Mouse (Mus musculus): ENCODE data around the gene E030030I06Rik. TPM values are rescaled to one million over a fixed set of nuclear protein-coding genes. Genes with fewer than 3 reads are reported as not detected.
A peak's percentile ranks its signal among the peaks of the same experiment; 100 is the strongest.
"Not testable (repeated sequence)": the region's sequence is repeated elsewhere in the genome, so short reads cannot be mapped to it uniquely, and the experiment has no call there.

Gene E030030I06Rik
- polyA plus RNA-seq, 1 experiment from 2014 or later, result 14.8 TPM

- ATAC-seq (ENCODE audit: insufficient number of reproducible peaks, low FRiP score); H3K9ac ChIP-seq; H3K36me3 ChIP-seq; H3K9me3 ChIP-seq (replicated peaks); H3K27ac ChIP-seq (ENCODE audit: poor library complexity, severe bottlenecking): not testable (repeated sequence)
- peak overlapping the region; percentile 40 for H3K4me3 ChIP-seq
- WGBS, result under 1% methylated on average over 55 of the region's 55 CpGs
- peaks cover 39% of the 10 kb centered on the region for H3K27me3 ChIP-seq (replicated peaks)
- peak overlapping the region; percentile 83 for H3K4me2 ChIP-seq
- peaks cover 17% of the 10 kb centered on the region for H3K4me1 ChIP-seq (replicated peaks)
These were observed 2.2 kb upstream of the E030030I06Rik start for GRCm38 (mm10) chr10:22151056-22151862.

- Histone ChIP-seq H3K4me1 (replicated peaks) (peaks cover 17% of the 10 kb centered on the region), H3K36me3 (0 out of 2 replicates have a peak, but pooled peaks cover 4% of the 10 kb centered on the region), H3K4me2 (peak overlapping the region; percentile 83), H3K27me3 (replicated peaks) (peaks cover 32% of the 10 kb centered on the region), H3K27ac (ENCODE audit: poor library complexity, severe bottlenecking) (no peak overlapping the region), H3K4me3 (peak overlapping the region; percentile 80), H3K9ac (0 out of 2 replicates have a peak overlapping the region, but pooled peaks have one; percentile 16), H3K9me3 (replicated peaks) (no peaks in the 10 kb centered on the region)
- WGBS, result under 1% methylated on average over 27 of the region's 27 CpGs
- no peak for ATAC-seq (ENCODE audit: insufficient number of reproducible peaks, low FRiP score)
These were observed 1.5 kb upstream of the E030030I06Rik start for GRCm38 (mm10) chr10:22150593-22150992.

GRCm38 (mm10) chr10:22149691-22150465 lies 808 bp upstream of the E030030I06Rik start:
- Histone ChIP-seq H3K9me3 (replicated peaks) (no peaks in the 10 kb centered on the region), H3K36me3 (0 out of 2 replicates have a peak, but pooled peaks cover 4% of the 10 kb centered on the region), H3K27me3 (replicated peaks) (peaks cover 25% of the 10 kb centered on the region), H3K9ac (peak overlapping the region; percentile 86), H3K27ac (ENCODE audit: poor library complexity, severe bottlenecking) (no peak overlapping the region), H3K4me3 (peak overlapping the region; percentile 80), H3K4me2 (peak overlapping the region; percentile 83), H3K4me1 (replicated peaks) (peaks cover 17% of the 10 kb centered on the region)
- ATAC-seq (ENCODE audit: insufficient number of reproducible peaks, low FRiP score), result peak; percentile 26; the same call in 1 of the 2 replicates
- under 1% methylated on average over 45 of the region's 50 CpGs for WGBS

- Histone ChIP-seq H3K4me3 (peak overlapping the region; percentile 80), H3K27ac (ENCODE audit: poor library complexity, severe bottlenecking) (peak overlapping the region; percentile 38), H3K4me1 (replicated peaks) (peaks cover 17% of the 10 kb centered on the region), H3K4me2 (peak overlapping the region; percentile 83), H3K9me3 (replicated peaks) (no peaks in the 10 kb centered on the region), H3K9ac (peak overlapping the region; percentile 86), H3K36me3 (0 out of 2 replicates have a peak, but pooled peaks cover 4% of the 10 kb centered on the region), H3K27me3 (replicated peaks) (peaks cover 21% of the 10 kb centered on the region)
- 0% methylated on average over 50 of the region's 50 CpGs for whole genome bisulfite sequencing
- ATAC-seq (ENCODE audit: insufficient number of reproducible peaks, low FRiP score), result peak; percentile 84
These were observed 513 bp downstream of the E030030I06Rik start for GRCm38 (mm10) chr10:22148441-22149072.

GRCm38 (mm10) chr10:22142926-22143325 lies 6.1 kb downstream of the E030030I06Rik start:
- no peak overlapping the region for H3K4me2 ChIP-seq
- no peak overlapping the region for H3K4me3 ChIP-seq
- H3K27me3 ChIP-seq (replicated peaks), result no peaks in the 10 kb centered on the region
- 67% methylated on average over 5 of the region's 5 CpGs for WGBS
- no peak for ATAC-seq (ENCODE audit: insufficient number of reproducible peaks, low FRiP score)
- 0 out of 2 replicates have a peak, but pooled peaks cover 4% of the 10 kb centered on the region for H3K36me3 ChIP-seq
- H3K9ac ChIP-seq, result no peak overlapping the region
- no peak overlapping the region for H3K27ac ChIP-seq (ENCODE audit: poor library complexity, severe bottlenecking)
- H3K9me3 ChIP-seq (replicated peaks), result no peaks in the 10 kb centered on the region
- 0 out of 2 replicates have a peak, but pooled peaks cover 3% of the 10 kb centered on the region for H3K4me1 ChIP-seq (replicated peaks)

- not testable (repeated sequence) for H3K4me3 ChIP-seq; H3K4me1 ChIP-seq (replicated peaks); H3K36me3 ChIP-seq; ATAC-seq (ENCODE audit: insufficient number of reproducible peaks, low FRiP score); H3K9ac ChIP-seq; H3K9me3 ChIP-seq (replicated peaks); H3K4me2 ChIP-seq; H3K27me3 ChIP-seq (replicated peaks); H3K27ac ChIP-seq (ENCODE audit: poor library complexity, severe bottlenecking)
- whole genome bisulfite sequencing, result 76% methylated on average over 1 of the region's 1 CpGs
These were observed 6.9 kb downstream of the E030030I06Rik start for GRCm38 (mm10) chr10:22142194-22142593.

- ATAC-seq (ENCODE audit: insufficient number of reproducible peaks, low FRiP score), result peak; percentile 29; the same call in 1 of the 2 replicates
- Histone ChIP-seq H3K9ac (peak overlapping the region; percentile 75), H3K4me1 (replicated peaks) (0 out of 2 replicates have a peak, but pooled peaks cover 3% of the 10 kb centered on the region), H3K4me3 (peak overlapping the region; percentile 54), H3K9me3 (replicated peaks) (no peaks in the 10 kb centered on the region), H3K27ac (ENCODE audit: poor library complexity, severe bottlenecking) (no peak overlapping the region), H3K27me3 (replicated peaks) (no peaks in the 10 kb centered on the region), H3K4me2 (peak overlapping the region; percentile 92), H3K36me3 (no peaks in the 10 kb centered on the region)
- WGBS, result under 1% methylated on average over 19 of the region's 19 CpGs
These were observed 8.3 kb downstream of the E030030I06Rik start for GRCm38 (mm10) chr10:22140665-22141280.

GRCm38 (mm10) chr10:22074531-22074930 lies 74.5 kb downstream of the E030030I06Rik start:
- no peak overlapping the region for H3K4me2 ChIP-seq
- H3K27me3 ChIP-seq (replicated peaks), result no peaks in the 10 kb centered on the region
- H3K9me3 ChIP-seq (replicated peaks), result no peaks in the 10 kb centered on the region
- no peaks in the 10 kb centered on the region for H3K36me3 ChIP-seq
- no peaks in the 10 kb centered on the region for H3K4me1 ChIP-seq (replicated peaks)
- no peak overlapping the region for H3K27ac ChIP-seq (ENCODE audit: poor library complexity, severe bottlenecking)
- WGBS, result 76% methylated on average over 2 of the region's 2 CpGs
- H3K9ac ChIP-seq, result no peak overlapping the region
- H3K4me3 ChIP-seq, result no peak overlapping the region
- ATAC-seq (ENCODE audit: insufficient number of reproducible peaks, low FRiP score), result no peak

GRCm38 (mm10) chr10:22072739-22073138 lies 76.3 kb downstream of the E030030I06Rik start:
- H3K9ac ChIP-seq, result no peak overlapping the region
- no peaks in the 10 kb centered on the region for H3K4me1 ChIP-seq (replicated peaks)
- no peak overlapping the region for H3K4me3 ChIP-seq
- peaks cover 3% of the 10 kb centered on the region; the same call in 1 of the 2 replicates for H3K9me3 ChIP-seq (replicated peaks)
- H3K27me3 ChIP-seq (replicated peaks), result no peaks in the 10 kb centered on the region
- no peaks in the 10 kb centered on the region for H3K36me3 ChIP-seq
- WGBS, result 52% methylated on average over 2 of the region's 2 CpGs
- H3K27ac ChIP-seq (ENCODE audit: poor library complexity, severe bottlenecking), result no peak overlapping the region
- no peak for ATAC-seq (ENCODE audit: insufficient number of reproducible peaks, low FRiP score)
- no peak overlapping the region for H3K4me2 ChIP-seq

- H3K27ac ChIP-seq (ENCODE audit: poor library complexity, severe bottlenecking), result no peak overlapping the region
- no peaks in the 10 kb centered on the region for H3K36me3 ChIP-seq
- H3K9ac ChIP-seq, result no peak overlapping the region
- WGBS, result 55% methylated on average over 4 of the region's 4 CpGs
- no peaks in the 10 kb centered on the region for H3K27me3 ChIP-seq (replicated peaks)
- no peak overlapping the region for H3K4me2 ChIP-seq
- no peaks in the 10 kb centered on the region for H3K4me1 ChIP-seq (replicated peaks)
- no peak overlapping the region for H3K4me3 ChIP-seq
- ATAC-seq (ENCODE audit: insufficient number of reproducible peaks, low FRiP score), result no peak
- H3K9me3 ChIP-seq (replicated peaks), result peaks cover 3% of the 10 kb centered on the region; the same call in 1 of the 2 replicates
These were observed 78.5 kb downstream of the E030030I06Rik start for GRCm38 (mm10) chr10:22070576-22070975.

Measured in heart, embryonic 12.5 days (tissue).